Mouse (Mus musculus): ENCODE measurements around the gene Orm3.

Orm3 gene

DNA sequence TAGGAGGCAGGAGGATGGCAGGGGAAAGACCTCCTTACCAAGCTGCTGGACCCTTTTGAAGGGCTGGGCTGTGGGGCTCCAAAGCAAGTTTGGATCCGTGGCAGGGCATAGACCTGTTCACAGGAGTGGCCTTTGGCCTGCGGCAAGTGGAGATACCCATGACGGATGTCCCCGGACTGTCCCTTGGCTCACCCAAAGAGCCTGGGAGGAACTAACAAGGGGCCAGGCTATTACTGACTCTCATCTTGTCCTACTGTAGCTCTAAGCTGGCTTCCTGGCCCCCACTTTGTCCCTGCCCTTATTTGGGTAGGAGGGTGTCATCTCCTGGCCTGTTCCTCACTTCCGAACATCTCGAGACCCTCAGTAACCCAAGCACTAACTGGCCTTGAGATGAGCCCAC lies 46.6 kb downstream of the Orm3 start:
- no peak for DNase-seq (ENCODE audit: low spot score)

DNA sequence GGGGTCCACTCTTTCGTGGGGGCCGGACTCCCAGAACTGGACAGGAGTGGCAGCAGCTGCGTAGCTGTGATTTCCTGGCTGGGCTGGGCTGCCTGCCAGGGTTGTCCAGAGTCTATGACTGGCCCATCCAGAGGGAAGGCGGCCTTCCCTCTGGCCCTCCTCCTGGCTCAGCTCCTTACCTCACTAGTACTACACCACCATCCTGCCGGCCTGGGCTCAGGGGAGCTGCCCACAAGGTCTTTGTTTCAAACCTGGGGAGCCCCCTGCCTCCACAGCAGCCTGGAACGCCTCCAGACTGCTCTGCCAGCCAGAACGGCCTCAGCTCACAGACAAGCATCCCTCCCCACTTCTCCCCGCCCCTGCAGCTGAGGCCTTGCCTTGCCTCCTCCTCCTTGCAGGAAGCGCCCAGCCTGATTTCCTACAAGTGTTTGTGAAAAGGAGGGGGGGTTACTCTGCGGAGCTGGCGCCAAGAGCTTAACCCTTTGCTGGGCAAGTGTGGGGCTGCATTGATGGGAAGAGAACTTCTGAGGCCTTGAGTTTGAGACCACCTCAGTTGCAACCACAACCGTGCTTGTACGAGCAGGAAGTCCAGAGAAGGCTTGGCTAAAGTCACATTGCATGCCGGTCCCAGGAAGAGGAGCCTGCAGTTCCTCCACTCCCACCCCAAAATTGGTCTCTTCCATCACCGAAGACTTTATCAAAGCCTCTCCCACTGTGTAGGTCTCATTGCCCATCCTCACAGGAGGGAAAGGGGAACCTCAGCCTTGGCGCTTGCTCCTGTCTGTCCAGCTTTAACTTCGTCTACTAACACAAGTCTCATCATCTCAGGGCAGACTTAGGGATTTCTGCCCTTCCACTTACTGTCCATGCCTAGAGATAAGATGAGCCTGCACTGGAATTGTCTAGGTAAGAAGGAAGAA lies 47.3 kb downstream of the Orm3 start, which contains the start of gene Akna:
TSS of gene Akna (minus strand) at position 315 of the 920 bp plus-strand sequence.
- peak; percentile 94 for DNase-seq (ENCODE audit: low spot score)

DNA sequence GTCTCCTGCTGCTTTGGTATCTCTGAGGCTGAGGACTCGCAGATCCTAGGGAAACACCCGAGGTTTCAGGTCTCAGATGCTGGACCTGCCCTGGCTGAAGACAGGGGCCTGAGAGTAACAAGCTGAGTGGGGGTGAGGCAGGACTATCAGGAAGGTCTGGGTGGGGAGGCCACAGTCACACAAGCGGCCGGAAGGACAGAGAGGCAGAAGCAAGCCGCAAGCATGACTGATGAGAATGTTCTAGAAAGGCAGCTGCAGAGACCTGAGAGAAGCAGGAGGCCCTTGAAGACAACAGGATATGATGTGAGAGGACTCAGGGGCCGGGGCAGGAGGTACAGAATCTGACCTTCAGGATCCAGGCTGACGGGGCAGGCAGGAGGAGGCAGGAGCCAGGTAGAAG lies 48.2 kb downstream of the Orm3 start:
- no peak for DNase-seq (ENCODE audit: low spot score)

DNA sequence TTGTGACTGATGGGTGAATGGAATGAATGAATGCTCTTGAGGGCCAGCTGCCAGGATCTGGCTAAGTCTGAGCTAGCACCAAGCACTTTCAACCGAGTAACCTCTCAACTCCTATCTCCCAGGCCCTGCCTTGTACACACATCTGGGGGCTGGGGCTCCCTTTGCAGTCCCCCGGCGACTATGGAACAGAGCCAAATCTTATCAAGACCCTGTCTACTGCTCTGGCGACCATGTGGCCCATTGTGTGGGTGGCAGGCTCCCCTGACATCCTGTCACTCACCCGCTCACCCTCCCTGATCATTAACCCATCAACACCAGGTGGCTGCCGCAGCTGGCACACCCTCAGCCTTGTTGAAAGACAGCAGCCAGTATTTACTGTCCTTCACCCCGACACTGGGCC lies 49.1 kb downstream of the Orm3 start:
- peak; percentile 13 for DNase-seq (ENCODE audit: low spot score)

DNA sequence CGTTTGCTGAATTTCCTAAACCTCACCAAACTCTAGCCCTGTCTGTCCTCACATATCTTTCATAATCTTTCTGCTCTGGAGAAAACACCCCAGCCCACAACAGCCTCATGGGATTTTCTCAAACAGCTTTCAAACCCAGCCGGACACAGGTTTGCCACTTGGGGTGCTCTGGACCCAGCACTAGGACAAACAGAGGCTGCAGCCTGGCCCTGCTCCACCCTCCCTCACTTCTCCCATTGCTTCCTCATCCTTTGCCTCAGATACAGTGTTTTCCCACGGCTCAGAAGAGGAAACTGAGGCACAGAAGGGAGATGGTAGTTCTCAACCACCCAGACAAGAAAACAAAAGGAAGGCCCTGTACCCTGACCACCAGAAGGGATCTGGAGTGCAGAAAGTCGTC lies 49.7 kb downstream of the Orm3 start:
- DNase-seq (ENCODE audit: low spot score): no peak

DNA sequence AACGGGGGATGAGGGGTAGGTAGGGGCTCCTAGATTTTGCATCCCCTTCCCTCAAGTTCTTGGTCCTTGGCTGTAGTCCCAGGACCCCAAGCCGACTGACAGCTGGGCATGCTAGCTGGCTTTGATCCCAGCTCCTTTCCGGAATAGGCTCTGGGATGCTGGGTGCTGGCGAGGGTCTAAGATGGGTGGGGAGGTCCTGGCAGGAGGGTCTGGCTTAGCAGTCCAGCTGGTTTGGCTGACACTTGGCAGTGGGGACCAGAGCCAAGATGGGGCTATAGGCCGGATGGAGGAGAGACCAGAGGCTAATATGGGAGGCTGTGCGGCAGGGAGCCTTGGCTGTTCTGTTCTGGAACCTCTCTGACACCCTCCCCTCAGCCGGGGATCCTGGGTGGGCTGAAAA lies 52.3 kb downstream of the Orm3 start:
- DNase-seq (ENCODE audit: low spot score): no peak

DNA sequence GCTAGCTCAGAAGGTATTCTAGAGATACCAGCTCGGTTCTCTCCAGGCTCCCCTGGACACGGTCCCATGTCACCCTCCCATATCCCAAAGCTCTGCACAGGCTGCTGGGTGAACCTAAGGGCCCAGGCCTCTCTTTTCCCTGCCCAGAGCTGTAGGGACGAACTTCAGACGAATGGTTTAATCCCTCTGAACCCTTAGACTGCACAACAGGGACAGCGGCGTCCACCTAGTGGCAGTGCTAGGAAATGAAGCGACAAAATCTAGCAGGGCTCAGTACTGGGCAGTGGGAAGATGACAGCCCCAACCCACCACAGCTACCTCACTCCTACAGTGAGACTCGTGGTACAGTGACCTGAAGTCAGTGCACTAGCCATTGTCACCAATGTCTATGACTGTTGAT lies 52.7 kb downstream of the Orm3 start:
- peak; percentile 53 for DNase-seq (ENCODE audit: low spot score)
